In genomic region chr6:97342185-97342584, GRCm38 (mm10) we compare ENCODE assay signal across 13 mouse cellular contexts.
"Had no signal": no experiment of that assay in that cellular context is flagged by ENCODE, and none has a peak within 500 bp of the region (broad histone marks: within the 10 kb centered on the region; RNA-seq: fewer than 3 reads in every experiment).

No protein-coding gene starts in this region.

- H3K27ac ChIP-seq: left cerebral cortex, adult 2 months; limb, embryonic 10.5 days; liver, embryonic 14.5 days; lung, embryonic 15.5 days; midbrain, embryonic 13.5 days had no signal

- H3K36me3 ChIP-seq: limb, embryonic 10.5 days; lung, embryonic 15.5 days; midbrain, embryonic 13.5 days had no signal

- H3K9me3 ChIP-seq: limb, embryonic 10.5 days; lung, embryonic 15.5 days; midbrain, embryonic 13.5 days had no signal

- ATAC-seq: midbrain, embryonic 13.5 days had no signal

- H3K4me3 ChIP-seq: layer of hippocampus, adult 2 months; left cerebral cortex, adult 2 months; limb, embryonic 10.5 days; lung, embryonic 15.5 days; midbrain, embryonic 13.5 days had no signal

- DNase-seq: kidney, adult 18-20 months; kidney, postnatal 10 days; kidney, postnatal 4 days; lung, postnatal 36 days; right cerebral cortex, adult 18-20 months; right cerebral cortex, postnatal 25 days; thymus, postnatal 36 days had no signal

- H3K27me3 ChIP-seq: lung, embryonic 15.5 days; midbrain, embryonic 13.5 days had no signal

- H3K9ac ChIP-seq: liver, embryonic 14.5 days; lung, embryonic 15.5 days; midbrain, embryonic 13.5 days had no signal

- H3K4me2 ChIP-seq: lung, embryonic 15.5 days; midbrain, embryonic 13.5 days had no signal
